In the genomic region with DNA sequence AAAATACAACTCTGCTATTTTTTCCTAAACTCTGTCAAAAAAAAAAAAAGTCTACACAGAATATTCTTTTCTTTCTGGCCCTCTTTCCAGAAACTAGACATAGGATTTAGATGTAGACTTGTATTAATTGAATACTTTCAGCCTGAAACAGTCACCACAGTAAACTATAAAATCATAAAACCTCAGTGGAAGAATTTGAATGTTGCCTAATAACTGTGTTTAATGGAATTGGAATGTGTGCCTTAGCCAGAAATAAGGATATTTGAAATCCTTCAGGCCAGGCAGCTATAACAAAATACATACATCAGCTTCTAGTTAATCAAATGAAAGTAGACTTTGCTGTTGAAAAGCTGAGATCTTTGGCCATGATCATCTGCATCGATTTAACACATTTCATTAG, we compare ENCODE assay signal across 20 mouse cellular contexts.
"Had no signal": no experiment of that assay in that cellular context is flagged by ENCODE, and none has a peak within 500 bp of the region (broad histone marks: within the 10 kb centered on the region; RNA-seq: fewer than 3 reads in every experiment).

No protein-coding gene starts in this region.

- H3K4me3 ChIP-seq: kidney, embryonic 15.5 days; limb, embryonic 15.5 days; midbrain, embryonic 12.5 days; stomach, embryonic 15.5 days had no signal

- ATAC-seq: liver, postnatal 0 days; lung, postnatal 0 days; midbrain, embryonic 16.5 days had no signal

- H3K4me1 ChIP-seq: kidney, embryonic 15.5 days; limb, embryonic 15.5 days; midbrain, embryonic 12.5 days; stomach, embryonic 15.5 days had no signal

- H3K27ac ChIP-seq: kidney, embryonic 15.5 days; limb, embryonic 15.5 days; liver, embryonic 14.5 days; macrophage; midbrain, embryonic 12.5 days; stomach, embryonic 15.5 days had no signal

- DNase-seq: kidney, adult 11 months; kidney, adult 8-10 months; kidney, postnatal 10 days; kidney, postnatal 36 days; layer of hippocampus, adult 9-11 months; liver, postnatal 0 days; lung, embryonic 14.5 days; right cerebral cortex, adult 18-20 months; right cerebral cortex, postnatal 14 days; right cerebral cortex, postnatal 4 days; thymus, postnatal 36 days had no signal

- H3K4me2 ChIP-seq: kidney, embryonic 15.5 days; limb, embryonic 15.5 days; liver, embryonic 11.5 days; lung, embryonic 14.5 days; midbrain, embryonic 12.5 days; stomach, embryonic 15.5 days had no signal

- H3K36me3 ChIP-seq: kidney, embryonic 15.5 days; limb, embryonic 15.5 days; midbrain, embryonic 12.5 days; stomach, embryonic 15.5 days had no signal

- H3K27me3 ChIP-seq: kidney, embryonic 15.5 days; limb, embryonic 15.5 days; midbrain, embryonic 12.5 days; stomach, embryonic 15.5 days had no signal

- H3K9me3 ChIP-seq: kidney, embryonic 15.5 days; limb, embryonic 15.5 days; midbrain, embryonic 12.5 days; stomach, embryonic 15.5 days had no signal

- H3K9ac ChIP-seq: kidney, embryonic 15.5 days; limb, embryonic 15.5 days; liver, embryonic 14.5 days; liver, postnatal 0 days; lung, embryonic 14.5 days; midbrain, embryonic 12.5 days; stomach, embryonic 15.5 days had no signal
